Mouse (Mus musculus) MEL (cell line): ENCODE results near the gene Plekha5.

Experiments
- CTCF ChIP-seq, 3 experiments: IDR thresholded peaks in 2 of 3; conservative IDR thresholded peaks in 1 of 3; 2 replicates each; pipeline ENCODE4 v1.5.1; 2011 to 2012; ENCODE audit warnings: low read length in 3 of 3, low read depth in 2 of 3, mild to moderate bottlenecking in 2 of 3, improper control_type of control experiment in 1 of 3, inconsistent platforms in 1 of 3, mixed read lengths in 1 of 3, moderate library complexity in 1 of 3; ENCODE audit not compliant: control insufficient read depth in 1 of 3, insufficient read depth in 1 of 3, poor library complexity in 1 of 3, severe bottlenecking in 1 of 3
- USF1 ChIP-seq: IDR thresholded peaks from 2 replicates; pipeline ENCODE4 v1.6.1; 2014; ENCODE audit warnings: low read depth, mild to moderate bottlenecking, inconsistent platforms, low read length, improper control_type of control experiment, moderate library complexity

- TF ChIP-seq USF1 (no peak), CTCF (IDR thresholded peaks at IDR 0.05 in 2 of 3, conservative IDR thresholded peaks at IDR 0.05 in 1 of 3; ENCODE audit: control insufficient read depth in 1 of 3, insufficient read depth in 1 of 3, low read depth in 2 of 3, low read length in 3 of 3, poor library complexity in 1 of 3, severe bottlenecking in 1 of 3) (no peak)
These were observed 99.7 kb downstream of the Plekha5 start for GRCm38 (mm10) chr6:140523600-140523999.
